Mouse (Mus musculus) mature B cell (primary cell): ENCODE results near the gene Cog4.
"Not testable (repeated sequence)": the region's sequence is repeated elsewhere in the genome, so short reads cannot be mapped to it uniquely, and the experiment has no call there.

Experiments used
- in situ Hi-C: fragments of 300-500 bp; cut with MboI; formaldehyde crosslinking; loops from 2 replicates; pipeline ENCODE4 v1.14.3; 2019

Gene Cog4

DNA sequence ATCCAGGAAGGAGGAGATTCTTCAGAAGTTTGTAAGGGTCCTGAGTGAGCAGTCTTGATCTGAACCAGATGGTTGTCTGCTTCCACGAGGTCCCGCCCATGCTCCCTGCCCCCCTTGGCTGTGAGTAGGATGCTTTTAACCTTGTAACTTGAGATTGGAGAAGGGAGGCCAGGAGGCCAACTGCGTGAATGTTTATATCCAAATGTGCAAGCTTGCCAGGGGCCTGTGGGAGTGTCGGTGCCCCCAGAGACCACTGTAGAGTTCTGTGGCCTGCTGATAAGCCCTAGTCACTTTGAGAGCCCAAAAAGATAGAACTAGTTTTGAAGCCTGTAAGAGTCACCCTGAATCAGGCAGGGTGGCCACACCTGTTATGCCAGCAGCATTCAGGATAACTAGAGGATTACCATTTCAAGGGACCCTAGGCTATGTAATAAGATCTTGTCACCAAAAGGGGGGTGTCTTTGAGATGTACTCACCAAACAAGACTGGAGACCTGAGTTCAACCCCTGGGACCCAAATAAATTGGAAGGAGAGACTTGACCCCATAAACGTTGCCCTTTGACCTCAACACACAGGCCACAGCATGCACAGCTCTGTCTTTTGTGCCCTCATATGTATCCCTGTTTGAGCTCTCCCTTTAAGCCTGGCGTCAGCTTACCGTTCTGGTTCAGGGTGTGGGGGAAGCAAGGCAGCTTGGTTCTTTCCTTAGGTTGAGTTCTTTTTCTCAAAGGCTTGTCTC is 75.3 kb downstream of the Cog4 start:
- in situ Hi-C loops = no loop called here

DNA sequence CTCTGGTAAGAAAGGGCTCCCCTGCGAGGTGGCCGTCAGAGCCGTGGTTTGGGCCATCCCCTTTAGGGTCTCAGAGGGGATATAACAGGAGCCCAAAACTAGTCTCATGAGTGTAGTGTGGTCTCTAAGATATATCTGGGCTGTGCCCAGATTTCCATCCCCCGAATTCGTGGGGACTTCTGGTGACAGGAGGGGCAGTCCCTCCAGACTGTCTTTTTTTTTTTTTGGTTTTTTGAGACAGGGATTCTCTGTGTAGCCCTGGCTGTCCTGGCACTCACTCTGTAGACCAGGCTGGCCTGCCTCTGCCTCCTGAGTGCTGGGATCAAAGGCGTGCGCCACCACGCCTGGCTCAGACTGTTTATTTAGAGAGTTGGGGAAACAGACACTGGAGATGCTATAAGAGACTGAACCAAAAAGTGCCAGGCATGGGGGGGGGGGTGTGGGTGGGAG is 79.3 kb downstream of the Cog4 start:
- in situ Hi-C loops = no loop called here

DNA sequence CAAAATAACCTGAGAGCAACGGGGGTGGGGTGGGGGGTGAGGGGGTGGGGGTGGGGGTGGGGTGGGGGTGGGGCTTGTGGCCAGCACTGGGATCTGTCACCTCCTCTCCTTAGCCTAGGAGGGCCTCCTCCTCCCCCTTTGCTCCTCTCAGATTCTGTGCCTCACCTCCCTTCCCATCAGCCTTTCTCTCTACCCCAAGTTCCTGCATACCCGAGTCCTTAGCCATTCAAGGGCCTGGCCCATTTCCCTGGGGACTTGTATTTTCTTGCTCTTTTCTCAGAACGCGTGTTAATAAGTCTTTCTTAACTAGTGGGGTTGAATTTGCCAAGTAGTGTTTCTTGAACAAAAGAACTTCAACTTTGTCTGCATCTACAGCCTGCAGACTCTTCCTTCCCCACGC is 80.3 kb downstream of the Cog4 start:
- in situ Hi-C loops = no loop called here

DNA sequence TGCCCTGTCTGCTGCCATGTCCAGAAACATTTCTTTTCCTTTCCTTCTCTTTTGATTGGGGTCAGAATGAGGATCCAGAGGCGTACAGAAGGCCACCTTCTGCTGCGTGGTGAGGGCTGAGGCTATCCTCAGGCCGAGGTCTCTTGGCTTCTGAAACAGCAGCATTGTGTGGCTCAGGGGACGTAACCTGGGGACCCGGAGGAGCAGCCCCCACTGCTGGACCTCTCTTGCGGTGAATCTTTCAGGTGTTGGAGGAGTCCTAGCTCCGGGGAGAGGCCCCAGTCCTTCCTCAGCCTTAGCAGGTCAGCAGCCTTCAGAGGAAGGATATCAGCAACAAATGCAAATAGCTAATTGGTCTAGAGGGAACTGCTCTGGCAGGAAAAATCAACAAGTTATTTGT is 82.0 kb downstream of the Cog4 start:
- in situ Hi-C loops = no loop called here

DNA sequence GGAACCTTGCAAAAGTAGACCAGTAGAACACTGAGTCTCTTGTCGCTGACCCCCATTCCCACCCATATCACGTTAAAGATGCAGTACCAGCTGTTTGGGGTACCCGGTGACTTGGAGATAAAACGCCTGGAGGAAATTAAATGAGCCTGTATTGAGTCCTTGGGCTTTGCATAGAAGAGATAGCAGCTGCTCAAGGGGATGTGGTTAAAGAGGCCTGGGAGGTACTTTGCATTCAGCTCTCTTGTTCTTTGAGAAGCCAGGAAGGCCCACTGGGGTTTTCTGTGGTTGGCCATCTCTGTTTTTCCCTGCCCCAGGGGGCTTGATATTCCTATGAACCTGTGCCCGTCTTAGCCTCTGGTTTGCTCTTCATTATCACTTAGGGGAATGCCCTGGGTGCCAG is 82.7 kb downstream of the Cog4 start:
- in situ Hi-C loops = no loop called here

DNA sequence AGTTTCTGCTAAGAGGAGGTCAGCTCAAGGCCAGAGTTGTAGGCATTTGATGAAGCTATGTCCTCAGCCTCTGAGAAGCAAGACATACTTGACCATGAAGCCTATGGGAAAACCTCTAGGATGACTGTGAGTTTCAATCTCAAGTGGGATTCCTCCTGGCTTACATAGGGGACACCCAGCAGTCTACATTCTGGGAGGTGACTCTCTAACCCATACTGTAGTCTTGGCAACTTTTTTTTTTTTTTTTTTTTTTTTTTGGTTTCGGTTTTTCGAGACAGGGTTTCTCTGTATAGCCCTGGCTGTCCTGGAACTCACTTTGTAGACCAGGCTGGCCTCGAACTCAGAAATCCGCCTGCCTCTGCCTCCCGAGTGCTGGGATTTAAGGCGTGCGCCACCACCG is 83.3 kb downstream of the Cog4 start:
- in situ Hi-C loops = not testable (repeated sequence)

DNA sequence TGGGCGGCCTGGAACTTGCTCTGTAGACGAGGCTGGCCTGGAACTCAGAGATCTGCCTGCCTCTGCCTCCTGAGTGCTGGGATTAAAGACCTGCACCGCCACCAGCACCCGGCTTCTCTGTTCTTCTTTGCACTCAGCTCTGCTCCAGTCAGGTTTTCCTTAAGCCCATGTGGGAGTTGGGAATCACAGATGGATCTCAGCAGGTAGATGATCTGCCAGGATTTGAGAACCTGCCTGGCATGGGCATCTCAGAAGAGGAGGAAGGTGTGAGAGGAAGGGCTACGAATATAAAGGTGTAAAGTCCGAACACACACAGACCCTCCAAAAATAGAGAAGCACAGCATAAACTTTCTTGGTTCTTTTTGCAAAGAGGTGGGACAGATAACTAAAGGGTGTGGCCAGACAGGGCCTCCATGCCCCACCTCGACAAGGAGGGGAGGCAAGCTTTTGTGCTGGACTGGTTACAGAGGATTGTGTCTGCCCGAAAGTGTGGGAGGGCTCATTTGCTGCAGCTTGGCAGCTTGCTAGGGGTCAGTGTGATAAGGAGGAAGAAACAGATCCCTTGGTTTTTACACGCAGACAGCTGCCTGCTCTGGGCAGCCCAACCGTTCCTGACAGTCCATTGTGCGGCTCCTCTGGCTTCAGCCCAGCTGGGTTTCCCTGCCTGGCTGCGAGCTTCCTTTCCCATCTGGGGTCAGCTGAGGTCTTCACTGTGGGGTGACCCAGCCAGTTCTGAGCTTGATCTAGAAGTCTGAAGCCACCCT is 85.0 kb downstream of the Cog4 start:
- in situ Hi-C loops = no loop called here
